Comparison of ENCODE assay signal across 10 mouse cellular contexts in the genomic region with DNA sequence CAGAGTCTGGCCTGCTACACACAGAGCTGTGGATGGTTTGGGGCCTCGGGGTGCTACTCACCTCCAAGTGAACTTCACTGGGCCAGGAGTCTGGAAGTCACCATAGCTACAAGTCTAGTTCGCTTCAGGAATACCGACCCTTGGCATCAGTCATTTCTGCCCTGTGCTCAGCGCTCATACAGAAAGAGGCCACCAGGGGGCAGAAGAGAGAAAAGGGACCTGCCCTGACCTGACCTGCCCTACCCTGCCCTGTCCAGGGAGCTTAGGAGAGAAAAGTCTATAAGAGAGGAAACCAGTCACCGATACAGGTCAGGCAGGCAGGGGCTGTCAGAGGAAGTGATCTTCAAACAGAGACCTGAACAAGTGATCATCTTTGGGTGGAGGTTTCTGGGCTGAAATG. TPM values are rescaled to one million over a fixed set of nuclear protein-coding genes. Genes with fewer than 3 reads are reported as not detected.
A peak's percentile ranks its signal among the peaks of the same experiment; 100 is the strongest.
DNase-seq lines count a peak whose midpoint lies in the region; ATAC-seq and TF ChIP-seq lines count a peak whose summit lies in the region.
"Had no signal": no experiment of that assay in that cellular context is flagged by ENCODE, and none has a peak within 500 bp of the region (broad histone marks: within the 10 kb centered on the region; RNA-seq: fewer than 3 reads in every experiment).

No protein-coding gene starts in this region.

- no peaks in the 10 kb centered on the region for H3K27me3 ChIP-seq in midbrain, postnatal 0 days (ENCODE audit: insufficient read depth, low read length)
- no peaks in the 10 kb centered on the region for H3K27me3 ChIP-seq in midbrain, embryonic 11.5 days (ENCODE audit: control insufficient read depth, insufficient read depth, low read length)
- peaks cover 22% of the 10 kb centered on the region for H3K27me3 ChIP-seq in embryonic facial prominence, embryonic 10.5 days (replicated peaks; ENCODE audit: low read depth, poor library complexity, severe bottlenecking)
- H3K27me3 ChIP-seq in stomach, postnatal 0 days (ENCODE audit: control insufficient read depth, insufficient read depth, low read length) = no peaks in the 10 kb centered on the region

- H3K36me3 ChIP-seq in midbrain, postnatal 0 days (ENCODE audit: insufficient read depth, low read length) = no peaks in the 10 kb centered on the region; the same call in 1 of the 2 replicates
- H3K36me3 ChIP-seq in midbrain, embryonic 11.5 days (ENCODE audit: control insufficient read depth, insufficient read depth, low read length) = no peaks in the 10 kb centered on the region
- no peaks in the 10 kb centered on the region for H3K36me3 ChIP-seq in embryonic facial prominence, embryonic 10.5 days (replicated peaks)
- H3K36me3 ChIP-seq in stomach, postnatal 0 days (ENCODE audit: control insufficient read depth, insufficient read depth, low read length) = no peaks in the 10 kb centered on the region
- H3K36me3 ChIP-seq: liver, embryonic 15.5 days had no signal

- TF ChIP-seq EP300 in stomach, postnatal 0 days (optimal IDR thresholded peaks at IDR 0.05) = no peak

- DNase-seq in gastrocnemius, adult 18-20 months (ENCODE audit: low spot score) = peak; percentile 7
- DNase-seq in gastrocnemius, postnatal 36 days = no peak
- DNase-seq in midbrain, postnatal 0 days (ENCODE audit: low spot score) = no peak
- DNase-seq in midbrain, embryonic 11.5 days (ENCODE audit: low spot score, missing footprints) = no peak
- DNase-seq in embryonic facial prominence, embryonic 10.5 days (ENCODE audit: low spot score) = peak; percentile 13
- no peak for DNase-seq in stomach, postnatal 0 days (ENCODE audit: low spot score)
- no peak for DNase-seq in left cerebral cortex, postnatal 36 days (ENCODE audit: low spot score in 2 of 2)
- DNase-seq: gastrocnemius, postnatal 25 days had no signal

- no peak overlapping the region for H3K9ac ChIP-seq in midbrain, postnatal 0 days (replicated peaks; ENCODE audit: low read length, poor library complexity, severe bottlenecking)
- no peak overlapping the region for H3K9ac ChIP-seq in midbrain, embryonic 11.5 days (ENCODE audit: low read length)
- no peak overlapping the region for H3K9ac ChIP-seq in stomach, postnatal 0 days (ENCODE audit: low read length)
- H3K9ac ChIP-seq: liver, embryonic 15.5 days had no signal

- H3K4me3 ChIP-seq in midbrain, postnatal 0 days (ENCODE audit: low read depth, low read length) = no peak overlapping the region
- H3K4me3 ChIP-seq in midbrain, embryonic 11.5 days (ENCODE audit: low read depth, low read length) = no peak overlapping the region
- no peak overlapping the region for H3K4me3 ChIP-seq in embryonic facial prominence, embryonic 10.5 days
- H3K4me3 ChIP-seq in stomach, postnatal 0 days (ENCODE audit: low read depth, low read length) = no peak overlapping the region
- H3K4me3 ChIP-seq: liver, embryonic 15.5 days had no signal

- H3K27ac ChIP-seq in midbrain, postnatal 0 days (ENCODE audit: low read depth, low read length) = no peak overlapping the region
- H3K27ac ChIP-seq in midbrain, embryonic 11.5 days (ENCODE audit: low read depth, low read length) = no peak overlapping the region
- no peak overlapping the region for H3K27ac ChIP-seq in embryonic facial prominence, embryonic 10.5 days (replicated peaks)
- H3K27ac ChIP-seq in stomach, postnatal 0 days (replicated peaks) = no peak overlapping the region
- H3K27ac ChIP-seq: liver, embryonic 15.5 days had no signal

- 85% methylated on average over 5 of the region's 5 CpGs for WGBS in midbrain, postnatal 0 days
- 77% methylated on average over 5 of the region's 5 CpGs for WGBS in midbrain, embryonic 11.5 days
- WGBS in embryonic facial prominence, embryonic 10.5 days = 72% methylated on average over 5 of the region's 5 CpGs
- WGBS in stomach, postnatal 0 days = 69% methylated on average over 5 of the region's 5 CpGs

- no peak for ATAC-seq in midbrain, postnatal 0 days (ENCODE audit: low FRiP score)
- no peak for ATAC-seq in midbrain, embryonic 11.5 days (ENCODE audit: low FRiP score)
- no peak for ATAC-seq in stomach, postnatal 0 days (ENCODE audit: low FRiP score, low TSS enrichment)
- no peak for ATAC-seq in activated CD4-positive, CD25-positive, alpha-beta regulatory T cell, adult 4 months

- no peak overlapping the region for H3K4me2 ChIP-seq in midbrain, postnatal 0 days (ENCODE audit: low read depth, low read length, poor library complexity, severe bottlenecking)
- H3K4me2 ChIP-seq in midbrain, embryonic 11.5 days = no peak overlapping the region
- no peak overlapping the region for H3K4me2 ChIP-seq in stomach, postnatal 0 days (replicated peaks; ENCODE audit: low read depth)
- H3K4me2 ChIP-seq: liver, embryonic 15.5 days had no signal

- intact Hi-C loops in gastrocnemius, postnatal 36 days (cut with DNase I) = no loop called here
- intact Hi-C loops in left cerebral cortex, postnatal 36 days (cut with DNase I) = no loop called here

- H3K4me1 ChIP-seq in midbrain, postnatal 0 days (ENCODE audit: insufficient read depth, low read length) = peaks cover 2% of the 10 kb centered on the region; the same call in 1 of the 2 replicates
- no peaks in the 10 kb centered on the region for H3K4me1 ChIP-seq in midbrain, embryonic 11.5 days (ENCODE audit: control insufficient read depth, insufficient read depth, low read length)
- H3K4me1 ChIP-seq in embryonic facial prominence, embryonic 10.5 days = peaks cover 7% of the 10 kb centered on the region
- no peaks in the 10 kb centered on the region for H3K4me1 ChIP-seq in stomach, postnatal 0 days (replicated peaks; ENCODE audit: control insufficient read depth, insufficient read depth)
- H3K4me1 ChIP-seq: liver, embryonic 15.5 days had no signal

- peak; percentile 54 for TF ChIP-seq CTCF in midbrain, postnatal 0 days (IDR thresholded peaks at IDR 0.05)
- peak; percentile 59 for TF ChIP-seq CTCF in stomach, postnatal 0 days (IDR thresholded peaks at IDR 0.05; ENCODE audit: low read depth)

- H3K9me3 ChIP-seq in midbrain, postnatal 0 days (ENCODE audit: low read length) = no peaks in the 10 kb centered on the region
- no peaks in the 10 kb centered on the region for H3K9me3 ChIP-seq in midbrain, embryonic 11.5 days (ENCODE audit: control insufficient read depth, low read length)
- no peaks in the 10 kb centered on the region for H3K9me3 ChIP-seq in embryonic facial prominence, embryonic 10.5 days
- H3K9me3 ChIP-seq in stomach, postnatal 0 days (ENCODE audit: control insufficient read depth, low read length) = no peaks in the 10 kb centered on the region
- H3K9me3 ChIP-seq: liver, embryonic 15.5 days had no signal

RNA-seq across cellular contexts. Expression of a gene that starts 6.2 kb away (rescaled TPM):
- not detected for total RNA-seq in gastrocnemius, adult 18-20 months (2021)
- total RNA-seq in gastrocnemius, postnatal 36 days (2021) = not detected
- 22.7 and 29.1 TPM in 2 replicates for total RNA-seq in midbrain, postnatal 0 days (2014; rRNA removed)
- 5.2 and 6.1 TPM in 2 replicates for polyA plus RNA-seq in midbrain, postnatal 0 days (2015; fragmentation: Nextera tagmentation; extraction: Ambion mirVana)
- 1.5 and 1.6 TPM in 2 replicates for polyA plus RNA-seq in midbrain, embryonic 11.5 days (2014; fragmentation: Nextera tagmentation; extraction: Ambion mirVana)
- polyA plus RNA-seq in embryonic facial prominence, embryonic 10.5 days (2016; fragmentation: Nextera tagmentation; extraction: Ambion mirVana) = 0.33 and 0.42 TPM in 2 replicates
- polyA plus RNA-seq in stomach, postnatal 0 days (2015; fragmentation: Nextera tagmentation; extraction: Ambion mirVana) = 0.15 and 0.17 TPM in 2 replicates
- polyA plus RNA-seq in activated CD4-positive, CD25-positive, alpha-beta regulatory T cell, adult 4 months (2017; shearing (Covaris generic)) = not detected
- total RNA-seq in left cerebral cortex, postnatal 36 days (2021) = 100 to 1,000 TPM; 128 to 150 TPM
- total RNA-seq: gastrocnemius, postnatal 25 days had no signal
- polyA plus RNA-seq: liver, embryonic 15.5 days had no signal

Comparison
In these comparisons a context has a peak if more than half of its experiments do, and no peak if none do; other contexts are left out.
1. DNase-seq: peak in gastrocnemius, adult 18-20 months (single experiment) and embryonic facial prominence, embryonic 10.5 days (single experiment); none in gastrocnemius, postnatal 36 days (0 of 2), midbrain, postnatal 0 days (single experiment), midbrain, embryonic 11.5 days (single experiment), stomach, postnatal 0 days (single experiment) and left cerebral cortex, postnatal 36 days (0 of 2).